8 mouse cellular contexts compared by ENCODE assay signal in genomic region chr15:8568645-8569528, GRCm38 (mm10). TPM values are rescaled to one million over a fixed set of nuclear protein-coding genes. Genes with fewer than 3 reads are reported as not detected.
DNase-seq lines count a peak whose midpoint lies in the region; ATAC-seq and TF ChIP-seq lines count a peak whose summit lies in the region.

No protein-coding gene starts in this region.

- H3K36me3 ChIP-seq in forebrain, embryonic 16.5 days (ENCODE audit: control insufficient read depth, insufficient read depth), result no peaks in the 10 kb centered on the region
- no peaks in the 10 kb centered on the region for H3K36me3 ChIP-seq in neural tube, embryonic 14.5 days (ENCODE audit: control insufficient read depth, insufficient read depth, low read length)
- H3K36me3 ChIP-seq in testis, adult 2 months (ENCODE audit: control insufficient read depth, insufficient read depth, low read length), result no peaks in the 10 kb centered on the region

- H3K27me3 ChIP-seq in forebrain, embryonic 16.5 days (replicated peaks; ENCODE audit: control insufficient read depth, insufficient read depth, low read length), result 0 out of 2 replicates have a peak, but pooled peaks cover 2% of the 10 kb centered on the region
- H3K27me3 ChIP-seq in neural tube, embryonic 14.5 days (ENCODE audit: control insufficient read depth, insufficient read depth, low read length), result peaks cover 9% of the 10 kb centered on the region
- H3K27me3 ChIP-seq in testis, adult 2 months (ENCODE audit: control insufficient read depth, insufficient read depth, low read length), result no peaks in the 10 kb centered on the region

- peak; percentile 79 for DNase-seq in ES-CJ7 (ENCODE audit: low read depth, low spot score)
- DNase-seq in heart, postnatal 25 days (ENCODE audit: low spot score), result peak; percentile 66
- DNase-seq in layer of hippocampus, adult 18-20 months (ENCODE audit: low spot score in 2 of 2), result peak; percentile 85 to 93
- DNase-seq in lung, adult 18-20 months, result peak; percentile 91 to 94

- peak; percentile 48; the same call in 1 of the 2 replicates for TF ChIP-seq POLR2A in testis, adult 2 months (IDR thresholded peaks at IDR 0.05; ENCODE audit: control insufficient read depth, low read depth, low read length)

- H3K9ac ChIP-seq in forebrain, embryonic 16.5 days (replicated peaks; ENCODE audit: low read depth, low read length), result peak overlapping the region; percentile 60
- peak overlapping the region; percentile 47 for H3K9ac ChIP-seq in neural tube, embryonic 14.5 days (replicated peaks; ENCODE audit: low read depth, low read length)

- peaks cover 11% of the 10 kb centered on the region for H3K4me1 ChIP-seq in forebrain, embryonic 16.5 days (replicated peaks; ENCODE audit: control insufficient read depth, insufficient read depth, low read length)
- peaks cover 4% of the 10 kb centered on the region; the same call in 1 of the 2 replicates for H3K4me1 ChIP-seq in neural tube, embryonic 14.5 days (ENCODE audit: control insufficient read depth, insufficient read depth, low read length)
- H3K4me1 ChIP-seq in testis, adult 2 months (ENCODE audit: control insufficient read depth, insufficient read depth, low read length), result peaks cover 8% of the 10 kb centered on the region

- H3K4me2 ChIP-seq in forebrain, embryonic 16.5 days (ENCODE audit: low read length), result peak overlapping the region; percentile 96
- H3K4me2 ChIP-seq in neural tube, embryonic 14.5 days (ENCODE audit: low read depth, low read length), result peak overlapping the region; percentile 75

- H3K4me3 ChIP-seq in forebrain, embryonic 16.5 days (replicated peaks; ENCODE audit: low read length), result peak overlapping the region; percentile 68
- peak overlapping the region; percentile 59 for H3K4me3 ChIP-seq in neural tube, embryonic 14.5 days (ENCODE audit: low read depth, low read length)
- peak overlapping the region; percentile 91 for H3K4me3 ChIP-seq in testis, adult 2 months (ENCODE audit: control insufficient read depth, low read depth, low read length)

- intact Hi-C loops in heart, postnatal 25 days (cut with DNase I), result loop anchor here (5.0 kb wide), 2 partner anchors 122 to 187 kb away; no protein-coding TSS in a partner anchor

- ATAC-seq in cerebellum, adult (ENCODE audit: insufficient number of reproducible peaks, low FRiP score, low TSS enrichment), result peak; percentile 73
- ATAC-seq in forebrain, embryonic 16.5 days, result peak; percentile 89
- peak; percentile 92 for ATAC-seq in neural tube, embryonic 14.5 days (ENCODE audit: low read depth)

- H3K27ac ChIP-seq in forebrain, embryonic 16.5 days (ENCODE audit: low read length), result peak overlapping the region; percentile 70
- H3K27ac ChIP-seq in neural tube, embryonic 14.5 days (ENCODE audit: low read depth, low read length), result no peak overlapping the region
- peak overlapping the region; percentile 92 for H3K27ac ChIP-seq in testis, adult 2 months (ENCODE audit: control insufficient read depth, insufficient read depth, low read depth, low read length)

- H3K9me3 ChIP-seq in forebrain, embryonic 16.5 days (ENCODE audit: control insufficient read depth, low read length), result no peaks in the 10 kb centered on the region
- H3K9me3 ChIP-seq in neural tube, embryonic 14.5 days (ENCODE audit: control insufficient read depth, low read length), result no peaks in the 10 kb centered on the region

- TF ChIP-seq CTCF in testis, adult 2 months (IDR thresholded peaks at IDR 0.05; ENCODE audit: control insufficient read depth, insufficient read depth, insufficient replicate concordance, low read depth, low read length), result no peak

- under 1% methylated on average over 61 of the region's 61 CpGs for WGBS in forebrain, embryonic 16.5 days
- under 1% methylated on average over 55 of the region's 61 CpGs for WGBS in neural tube, embryonic 14.5 days

RNA-seq across cellular contexts. Expression of gene Gm2310, which starts 49.1 kb away (rescaled TPM):
- not detected in 2 replicates for polyA plus RNA-seq in forebrain, embryonic 16.5 days (2015; fragmentation: Nextera tagmentation; extraction: Ambion mirVana)
- not detected for total RNA-seq in heart, postnatal 25 days (2021)
- total RNA-seq in layer of hippocampus, adult 18-20 months (2021), result not detected
- not detected in 2 replicates for polyA plus RNA-seq in neural tube, embryonic 14.5 days (2014; fragmentation: Nextera tagmentation; extraction: Ambion mirVana)
- not detected in 2 replicates for polyA plus RNA-seq in testis, adult 2 months (2012; rRNA removed)
